Mouse (Mus musculus) MN1 (cell line): Measurements from ENCODE around the gene Fbxo36.

Experiments
- DNase-seq: peaks from one replicate; pipeline ENCODE4 v3.0.0-alpha.2; 2016; ENCODE audit warnings: low spot score

Gene Fbxo36

DNA sequence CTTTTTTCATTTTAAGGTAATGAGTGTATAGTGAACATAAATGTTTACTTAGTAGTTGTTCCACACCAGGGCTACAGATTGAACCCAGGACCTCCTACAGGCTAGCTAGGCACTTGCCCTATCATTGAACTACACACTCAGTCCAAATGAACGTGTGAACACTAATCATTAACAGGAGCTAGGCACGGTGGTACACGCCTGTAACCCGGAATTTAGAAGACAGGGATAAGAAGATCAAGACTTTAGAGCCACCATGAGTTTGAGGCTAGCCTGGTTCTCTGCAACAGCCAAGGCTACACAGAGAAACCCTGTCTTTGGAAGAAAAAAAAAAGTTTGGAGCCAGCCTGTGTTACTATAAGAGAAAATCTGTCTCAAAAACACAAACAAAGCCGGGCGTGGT lies 20.0 kb downstream of the Fbxo36 start:
- DNase-seq = no peak

DNA sequence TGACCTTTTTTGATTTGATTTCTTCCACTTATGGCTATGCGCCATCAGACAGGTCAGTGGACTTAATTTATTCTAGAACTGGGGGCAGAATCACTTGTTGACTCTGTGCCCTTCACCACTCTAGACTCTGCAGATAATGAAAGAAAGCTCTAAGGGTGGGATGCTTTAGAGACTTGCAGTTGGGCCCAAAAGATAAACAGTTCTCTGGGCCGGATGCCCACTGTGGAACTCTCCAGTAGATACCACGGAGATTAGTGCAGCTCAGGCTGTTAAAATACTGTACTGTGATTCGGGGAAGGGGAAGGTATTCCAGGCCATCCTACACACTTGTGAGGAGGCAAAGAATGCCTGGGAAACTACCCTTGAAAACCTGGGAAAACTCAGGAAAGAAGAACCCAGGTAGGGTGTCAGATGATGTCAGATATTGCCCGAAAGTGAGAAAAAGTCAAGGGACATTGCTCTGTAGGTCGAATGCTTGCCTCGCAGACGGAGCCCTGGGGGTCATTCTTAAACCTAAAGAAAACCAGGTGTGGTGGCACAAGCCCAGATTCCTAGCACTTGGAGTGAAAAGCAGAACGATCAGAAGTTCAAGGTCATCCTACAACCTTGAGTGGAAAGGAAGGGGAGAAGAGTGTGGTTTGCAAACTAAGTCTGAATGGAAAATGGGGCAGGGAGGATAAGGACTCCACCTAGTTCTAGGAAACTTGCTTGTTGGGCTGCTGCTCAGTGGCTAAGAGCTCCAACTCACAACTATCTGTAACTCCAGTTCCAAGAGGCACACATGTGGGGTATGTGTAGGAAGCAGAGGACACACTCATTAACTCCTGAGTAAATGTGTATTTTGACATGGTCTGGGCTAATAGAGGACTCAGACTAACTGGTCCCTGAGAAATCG lies 21.0 kb downstream of the Fbxo36 start:
- DNase-seq = no peak

- no peak for DNase-seq
Measured at GRCm38 (mm10) chr1:84861255-84861630, 21.6 kb downstream of the Fbxo36 start.

DNA sequence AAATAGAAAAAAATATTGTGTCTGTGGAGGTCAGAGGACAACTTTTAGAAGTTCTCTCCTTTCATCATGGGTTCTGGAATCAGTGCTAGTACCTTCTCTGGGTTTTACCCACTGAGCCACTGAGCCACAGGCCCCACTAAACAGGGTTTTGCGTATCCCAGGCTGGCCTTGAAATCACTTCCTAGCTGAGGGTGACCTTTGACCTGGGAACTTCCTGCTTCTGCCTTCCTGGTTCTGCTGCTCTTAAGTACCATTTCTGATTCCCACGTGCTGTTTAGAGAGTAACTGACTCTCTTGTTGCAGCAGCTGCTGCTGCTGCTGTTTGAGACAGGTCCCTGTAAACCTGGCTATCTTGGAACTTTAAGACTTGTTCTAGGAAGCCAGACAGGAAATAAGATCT lies 25.0 kb downstream of the Fbxo36 start:
- DNase-seq = no peak

DNA sequence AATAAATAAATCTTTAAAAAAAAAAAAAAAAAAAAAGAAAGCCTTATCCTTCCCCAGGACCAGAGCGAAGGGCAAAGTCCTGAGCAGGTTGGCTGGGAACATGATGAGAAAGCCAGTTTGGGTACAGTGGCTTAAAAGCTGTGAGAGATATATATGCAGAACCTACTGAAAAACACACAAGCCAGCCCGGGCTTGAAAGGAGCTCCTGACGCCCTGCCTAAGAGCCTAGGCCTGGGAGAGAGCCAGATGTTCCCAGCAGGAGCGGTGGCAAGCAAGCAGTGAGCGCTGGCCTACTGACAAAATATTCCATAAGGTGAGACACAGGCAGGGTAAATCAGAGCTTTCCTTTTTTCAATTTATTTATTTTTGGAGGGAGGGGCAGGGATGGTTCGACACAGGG lies 26.6 kb downstream of the Fbxo36 start:
- DNase-seq = no peak

DNA sequence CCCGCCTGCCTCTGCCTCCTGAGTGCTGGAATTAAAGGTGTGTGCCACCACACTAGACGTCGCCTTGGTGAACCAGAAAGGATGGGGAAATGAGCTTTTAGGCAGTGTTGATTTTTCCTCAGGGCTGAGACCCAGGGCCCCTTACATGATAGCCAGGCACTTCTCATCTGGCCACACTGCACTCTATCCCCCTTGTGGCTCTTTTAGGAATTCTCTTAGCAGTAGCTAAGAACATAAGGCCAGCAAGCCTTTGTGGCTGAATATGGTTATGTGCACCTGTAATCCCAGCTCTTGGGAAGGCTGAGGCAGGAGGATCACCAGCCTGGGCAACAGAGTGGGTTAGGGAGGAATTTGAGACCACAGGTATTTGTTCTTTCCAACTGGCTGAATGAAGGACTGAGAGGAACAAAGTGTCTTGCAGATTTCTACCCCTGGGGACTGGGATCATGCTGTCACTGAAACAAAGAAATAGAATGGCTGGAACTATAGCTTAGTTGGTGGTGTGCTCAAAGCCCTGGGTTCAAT lies 27.1 kb downstream of the Fbxo36 start:
- DNase-seq = no peak

GRCm38 (mm10) chr1:84868311-84868710 lies 28.7 kb downstream of the Fbxo36 start:
- no peak for DNase-seq

DNA sequence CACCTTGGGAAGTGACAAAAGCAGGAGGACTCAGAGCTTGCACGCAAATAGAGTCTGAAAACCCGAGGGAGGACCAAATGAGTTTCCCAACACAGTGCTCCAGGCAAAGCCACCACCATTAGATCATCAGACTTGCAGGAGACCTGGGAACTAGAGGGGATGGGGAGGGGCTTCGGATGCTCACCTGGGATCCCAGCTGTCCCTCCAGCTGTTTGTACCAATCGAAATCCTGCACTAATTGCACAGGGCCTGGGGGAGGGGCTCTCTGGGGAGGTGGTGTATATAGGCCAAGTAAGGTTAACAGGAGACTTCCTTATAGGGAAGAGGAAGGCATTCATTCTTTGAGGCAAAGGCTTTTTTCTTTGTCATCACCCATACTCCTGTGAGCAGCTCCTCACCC lies 29.2 kb downstream of the Fbxo36 start:
- no peak for DNase-seq

GRCm38 (mm10) chr1:84869498-84869897 lies 29.9 kb downstream of the Fbxo36 start:
- DNase-seq = no peak

- DNase-seq = no peak
Measured at GRCm38 (mm10) chr1:84871131-84871530, 31.5 kb downstream of the Fbxo36 start.

- DNase-seq = no peak
Measured at GRCm38 (mm10) chr1:84872105-84872504, 32.5 kb downstream of the Fbxo36 start.

GRCm38 (mm10) chr1:84872939-84873338 lies 33.3 kb downstream of the Fbxo36 start:
- DNase-seq = no peak

- no peak for DNase-seq
Measured at GRCm38 (mm10) chr1:84877590-84877989, 37.9 kb downstream of the Fbxo36 start.

GRCm38 (mm10) chr1:84879571-84880120 lies 40.0 kb downstream of the Fbxo36 start:
- no peak for DNase-seq

DNA sequence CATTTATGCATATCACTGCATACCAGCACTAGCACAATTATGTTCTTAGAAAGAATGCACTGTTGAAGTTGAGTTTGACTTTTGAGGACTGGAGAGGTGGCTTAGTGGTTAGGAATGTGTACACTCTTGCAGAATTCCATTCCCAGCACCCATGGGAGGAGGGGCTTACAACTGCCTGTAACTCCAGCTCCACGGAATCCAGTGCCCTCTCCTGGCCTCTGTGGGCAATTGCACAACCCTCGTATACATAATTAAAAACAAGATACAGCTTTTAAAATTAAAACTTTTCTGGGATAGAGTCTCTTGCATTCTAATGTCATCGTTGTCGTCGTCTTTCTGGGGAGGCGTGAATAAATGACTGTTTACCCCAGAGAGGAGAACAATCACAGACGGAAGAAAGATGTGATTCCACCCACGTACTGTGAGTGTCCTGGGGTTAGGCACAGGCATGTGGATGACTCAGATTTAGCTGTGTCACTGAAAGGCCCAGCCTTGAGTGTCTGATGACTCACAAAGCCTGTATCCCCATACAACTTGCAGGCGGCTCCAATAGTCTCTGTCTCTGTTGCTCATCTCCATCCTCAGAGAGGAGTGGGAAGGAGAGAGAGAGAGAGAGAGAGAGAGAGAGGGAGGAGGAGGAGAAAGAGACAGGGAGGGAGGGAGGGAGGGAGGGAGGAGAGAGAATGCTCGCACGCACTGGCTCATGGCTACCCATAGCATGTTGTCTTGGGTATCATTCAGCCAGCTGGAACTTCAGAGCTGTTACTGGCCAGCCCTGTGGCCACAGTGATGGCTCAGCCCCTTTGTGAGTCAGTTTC lies 41.8 kb downstream of the Fbxo36 start:
- DNase-seq = peak; percentile 69

- no peak for DNase-seq
Measured at GRCm38 (mm10) chr1:84882066-84882532, 42.5 kb downstream of the Fbxo36 start.

- no peak for DNase-seq
Measured at GRCm38 (mm10) chr1:84882937-84883336, 43.3 kb downstream of the Fbxo36 start.

- no peak for DNase-seq
Measured at GRCm38 (mm10) chr1:84883889-84884288, 44.2 kb downstream of the Fbxo36 start.

GRCm38 (mm10) chr1:84885174-84885573 lies 45.5 kb downstream of the Fbxo36 start:
- DNase-seq = no peak

GRCm38 (mm10) chr1:84885921-84886320 lies 46.3 kb downstream of the Fbxo36 start:
- DNase-seq = no peak

DNA sequence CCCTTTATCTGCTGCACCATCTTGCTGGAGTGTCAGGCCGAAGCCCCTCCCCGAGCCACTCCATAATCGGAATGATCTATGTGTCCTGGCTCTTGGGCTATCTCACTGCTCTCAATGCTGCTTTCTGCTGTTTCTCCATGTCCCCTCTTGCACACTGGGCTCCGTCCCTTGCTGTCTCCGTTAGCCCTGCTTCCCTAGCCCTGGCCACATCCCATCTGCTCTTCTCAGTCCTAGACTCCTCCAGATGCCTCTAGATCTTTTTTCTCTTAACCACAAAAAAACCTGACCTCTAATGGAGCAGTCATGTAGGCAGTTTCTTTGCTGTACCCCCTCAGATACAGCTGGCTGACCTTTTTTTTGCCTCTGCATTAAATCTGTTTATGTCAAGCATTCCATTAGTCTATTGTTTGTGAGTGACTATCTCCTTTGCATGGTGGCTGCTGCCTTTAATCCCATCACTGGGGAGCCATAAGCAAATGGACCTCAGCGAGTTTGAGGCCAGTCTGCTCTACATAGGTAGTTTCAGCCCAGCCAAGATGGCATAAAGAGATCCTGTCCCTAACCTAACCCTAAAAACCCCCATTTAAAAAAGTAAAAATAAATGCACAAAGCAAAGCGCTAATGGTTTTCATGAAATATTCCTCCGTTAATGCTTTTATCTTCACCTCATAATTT lies 49.8 kb downstream of the Fbxo36 start:
- DNase-seq = no peak

GRCm38 (mm10) chr1:84890005-84890393 lies 50.4 kb downstream of the Fbxo36 start:
- DNase-seq = no peak
